Mouse (Mus musculus) cerebellum, adult 9-10 months (tissue): ENCODE data around the gene Skil.
"Not testable (repeated sequence)": the region's sequence is repeated elsewhere in the genome, so short reads cannot be mapped to it uniquely, and the experiment has no call there.

Experiments used
- DNase-seq: peaks from one replicate; pipeline ENCODE4 v3.0.0; 2022

The Skil gene

DNA sequence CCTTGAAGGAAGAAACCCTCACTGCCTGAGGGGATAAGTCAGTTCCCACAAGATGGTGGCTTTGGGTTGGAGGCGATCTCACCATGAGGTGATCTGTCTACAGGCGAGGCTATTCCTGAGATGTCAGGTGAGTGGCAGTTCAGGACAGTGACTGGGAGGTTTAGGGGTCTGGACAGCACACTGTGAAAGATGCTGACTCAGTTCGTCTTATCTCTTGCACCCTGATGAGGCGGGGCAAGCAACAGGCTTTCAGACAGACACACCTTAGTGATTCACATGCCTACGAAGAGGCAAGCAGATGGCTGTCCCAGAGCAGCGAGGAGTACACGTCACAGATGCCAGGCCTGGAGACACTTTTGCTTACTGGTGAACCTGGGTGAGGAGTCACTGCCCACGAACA, 39.4 kb downstream of the Skil start:
- no peak for DNase-seq

DNA sequence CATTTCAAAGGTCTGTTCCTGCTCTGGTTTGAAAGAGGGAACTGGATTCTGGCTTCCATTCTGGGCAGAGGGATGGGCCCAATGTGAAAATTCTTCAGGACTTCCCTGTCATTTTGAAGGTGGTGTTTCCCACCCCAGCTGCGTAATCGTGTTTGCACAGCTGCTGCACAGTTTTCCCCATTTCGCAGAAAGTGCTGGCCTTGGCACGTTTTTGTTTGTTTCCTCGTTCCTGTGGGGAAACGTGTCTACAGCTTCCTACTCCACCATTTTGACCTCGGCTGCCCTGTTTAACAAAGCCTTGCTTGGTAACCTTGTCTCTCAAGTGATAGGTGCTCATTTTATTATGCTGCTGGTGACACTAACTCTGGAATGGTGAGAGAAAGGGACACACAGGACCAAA, 39.8 kb downstream of the Skil start:
- no peak for DNase-seq

DNA sequence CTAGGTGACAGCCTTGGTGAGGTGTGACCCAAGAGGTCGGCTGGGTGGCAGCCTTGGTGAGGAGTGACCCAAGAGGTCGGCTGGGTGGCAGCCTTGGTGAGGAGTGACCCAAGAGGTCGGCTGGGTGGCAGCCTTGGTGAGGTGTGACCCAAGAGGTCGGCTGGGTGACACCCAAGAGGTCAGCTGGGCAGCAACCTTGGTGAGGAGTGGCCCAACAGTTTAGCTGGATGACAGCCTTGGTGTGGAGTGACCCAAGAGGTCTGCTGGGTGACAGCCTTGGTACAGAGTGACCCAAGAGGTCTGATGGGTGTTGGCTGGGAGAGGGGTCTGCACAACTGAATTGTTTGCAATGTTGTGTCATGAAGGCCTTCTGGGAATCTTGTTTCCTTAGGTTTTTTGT, 41.7 kb downstream of the Skil start:
- DNase-seq: not testable (repeated sequence)

DNA sequence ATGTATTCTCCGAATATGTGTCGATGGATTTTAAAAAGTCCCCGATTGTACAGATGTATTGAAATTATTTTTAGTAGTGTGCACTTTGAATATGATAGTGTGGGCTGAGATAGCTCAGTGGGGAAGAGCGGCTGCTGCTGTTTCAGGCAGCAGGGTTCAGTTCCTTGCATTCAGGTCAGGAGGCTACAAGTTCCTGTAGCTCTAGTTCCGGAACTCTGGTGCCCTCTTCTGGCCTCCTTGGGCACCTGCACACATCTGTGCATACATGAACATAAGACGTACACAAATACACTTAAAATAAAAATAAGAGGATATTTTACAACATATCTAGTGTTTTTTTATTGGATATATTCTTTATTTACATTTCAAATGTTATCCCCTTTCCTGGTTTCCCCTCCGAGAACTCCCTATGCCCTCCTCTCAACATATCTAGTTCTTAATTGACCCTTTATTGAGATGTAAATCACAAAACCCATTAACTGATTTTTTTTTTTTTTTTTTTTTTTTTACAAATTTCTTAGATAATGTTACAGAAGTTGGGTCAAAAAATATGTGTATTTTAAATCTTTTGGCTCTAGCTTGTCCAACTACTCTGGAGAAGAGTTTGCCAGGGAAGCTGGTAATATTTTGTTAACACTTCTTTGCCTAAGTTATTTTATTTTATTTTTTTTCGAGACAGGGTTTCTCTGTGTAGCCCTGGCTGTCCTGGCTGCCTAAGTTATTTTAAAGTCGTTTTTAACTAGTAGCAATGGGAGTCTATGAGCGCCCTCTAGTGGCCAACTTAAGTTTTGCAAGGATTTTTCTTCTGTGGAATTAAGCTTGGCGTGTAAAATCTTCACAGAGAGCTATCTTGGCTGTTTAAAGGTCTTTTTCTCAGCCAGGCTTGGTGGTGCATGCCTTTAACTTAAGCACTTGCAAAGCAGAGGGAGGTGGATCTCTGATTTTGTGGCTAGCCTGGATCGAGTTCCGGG, 43.9 kb downstream of the Skil start:
- DNase-seq: peak; percentile 76

DNA sequence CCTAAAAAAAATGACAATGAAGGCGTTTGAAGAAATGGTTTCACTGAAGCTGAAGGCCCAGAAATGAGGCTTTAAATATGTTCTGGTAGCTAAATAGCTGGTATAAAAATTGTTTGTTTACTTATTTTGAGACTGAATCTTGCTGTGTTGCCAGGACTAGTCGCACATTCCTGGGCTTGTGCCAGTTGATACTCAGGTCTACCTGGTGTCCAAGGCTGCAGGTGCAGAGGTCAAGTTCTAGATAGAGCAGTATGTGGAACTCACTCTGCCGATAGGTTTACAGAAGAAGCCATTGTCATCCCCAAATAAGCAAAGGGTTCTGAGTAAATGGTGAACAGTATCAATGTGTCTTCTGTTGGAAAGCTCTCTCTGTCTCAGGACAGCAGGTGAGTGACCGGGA, 46.8 kb downstream of the Skil start:
- DNase-seq: no peak

DNA sequence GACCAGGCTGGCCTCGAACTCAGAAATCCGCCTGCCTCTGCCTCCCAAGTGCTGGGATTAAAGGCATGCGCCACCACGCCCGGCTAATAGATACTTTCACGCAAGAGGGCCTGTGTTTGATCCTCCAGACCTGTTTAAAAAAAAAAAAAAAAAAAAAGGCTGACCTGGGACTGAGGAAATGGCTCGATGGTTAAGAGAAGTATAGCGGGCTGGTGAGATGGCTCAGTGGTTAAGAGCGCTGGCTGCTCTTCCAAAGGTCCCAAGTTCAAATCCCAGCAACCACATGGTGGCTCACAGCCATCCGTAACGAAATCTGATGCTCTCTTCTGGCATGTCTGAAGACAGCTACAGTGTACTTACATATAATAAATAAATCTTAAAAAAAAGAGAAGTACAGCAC, 50.4 kb downstream of the Skil start:
- not testable (repeated sequence) for DNase-seq

DNA sequence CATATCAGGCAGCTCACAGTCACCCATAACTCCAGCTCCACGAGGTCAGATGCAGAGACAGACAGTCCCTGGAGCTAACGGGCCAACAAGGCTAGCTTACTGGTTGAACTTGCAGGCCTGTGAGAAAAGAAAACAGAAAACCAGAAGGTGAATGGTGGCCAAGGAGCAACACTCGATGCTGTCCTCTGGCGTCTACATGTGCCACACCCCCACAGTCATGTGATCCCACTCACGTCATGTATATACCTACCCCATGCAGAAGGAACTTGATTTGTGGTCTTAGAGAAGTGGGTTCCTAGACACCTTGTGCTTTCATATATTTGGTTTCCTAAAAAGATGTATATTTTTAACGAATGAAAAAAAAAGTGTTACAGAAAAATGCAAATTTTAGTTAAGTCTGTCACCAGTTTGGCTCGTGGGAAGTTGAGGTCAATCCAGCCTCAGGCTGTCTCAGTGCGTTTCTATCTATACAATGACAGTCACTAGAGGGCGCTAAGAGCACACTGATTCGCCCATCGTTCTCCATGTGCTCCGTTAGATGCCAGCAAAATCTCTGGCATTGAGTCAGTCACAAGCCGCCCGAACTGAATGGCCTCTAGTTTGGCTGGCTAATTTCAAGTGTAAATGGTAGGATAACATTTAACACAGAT, 50.9 kb downstream of the Skil start:
- peak; percentile 90 for DNase-seq

DNA sequence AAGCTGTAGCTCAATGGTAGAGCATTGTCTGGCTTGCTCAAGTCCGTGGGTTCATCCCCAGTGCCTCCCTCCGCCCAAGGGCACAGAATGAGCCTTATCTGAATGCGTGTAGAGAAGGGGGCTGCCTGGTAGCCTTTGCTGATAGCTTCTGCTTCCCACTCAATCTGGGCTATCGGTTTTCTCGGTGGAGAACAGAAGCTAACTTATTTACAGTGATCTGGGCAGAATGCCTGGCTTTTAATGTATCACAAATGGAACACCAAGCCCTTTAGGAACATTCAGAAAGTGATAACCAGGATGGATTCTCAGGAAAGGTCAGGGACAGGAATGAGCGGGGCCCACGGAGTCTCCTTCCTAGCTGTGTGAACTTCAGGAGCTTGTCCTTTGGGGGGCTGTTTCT, 53.7 kb downstream of the Skil start:
- DNase-seq: no peak

DNA sequence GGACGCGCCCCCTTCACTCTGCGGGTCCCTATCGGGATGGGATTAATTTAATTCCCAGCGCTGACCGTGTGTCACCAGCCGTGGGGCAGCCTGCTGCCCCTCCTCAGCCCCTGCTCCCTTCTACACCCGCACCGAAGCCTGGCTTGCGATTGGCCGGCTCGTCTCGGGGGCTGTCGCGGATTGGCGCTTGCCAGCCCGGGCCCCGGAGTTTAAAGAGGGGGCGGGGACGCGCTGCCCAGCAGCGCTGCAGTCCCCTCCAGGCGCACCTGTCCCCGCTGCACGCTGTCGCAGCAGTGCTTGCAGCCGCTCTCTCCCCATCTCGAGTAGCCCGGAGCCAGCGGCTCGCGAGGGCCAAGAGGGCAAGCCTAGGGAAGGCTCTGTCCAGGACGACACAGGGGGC, 54.8 kb downstream of the Skil start, which contains the start of gene Cldn11:
Gene Cldn11 (plus strand): TSS at position 215 of the 400 bp plus-strand sequence.
- no peak for DNase-seq

DNA sequence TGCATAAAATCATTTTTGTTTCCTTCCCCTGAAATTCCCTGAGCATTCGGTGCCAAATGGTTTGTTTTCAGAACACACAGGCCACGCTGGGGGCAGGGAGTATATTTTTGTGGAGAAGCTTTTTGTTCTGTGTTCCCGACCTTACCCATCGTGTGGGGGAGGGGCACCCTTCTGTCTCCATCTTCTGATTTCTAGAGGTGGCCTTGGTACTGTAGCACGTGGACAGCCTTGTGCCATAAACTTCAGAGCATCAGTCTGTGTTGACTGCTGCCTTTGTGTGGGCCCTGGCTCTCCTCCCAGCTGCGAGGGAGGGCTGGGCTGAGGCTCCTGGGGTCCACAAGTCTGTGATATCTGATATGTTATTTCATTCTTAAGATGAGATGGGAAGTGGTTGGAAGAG, 57.2 kb downstream of the Skil start:
- DNase-seq: no peak

DNA sequence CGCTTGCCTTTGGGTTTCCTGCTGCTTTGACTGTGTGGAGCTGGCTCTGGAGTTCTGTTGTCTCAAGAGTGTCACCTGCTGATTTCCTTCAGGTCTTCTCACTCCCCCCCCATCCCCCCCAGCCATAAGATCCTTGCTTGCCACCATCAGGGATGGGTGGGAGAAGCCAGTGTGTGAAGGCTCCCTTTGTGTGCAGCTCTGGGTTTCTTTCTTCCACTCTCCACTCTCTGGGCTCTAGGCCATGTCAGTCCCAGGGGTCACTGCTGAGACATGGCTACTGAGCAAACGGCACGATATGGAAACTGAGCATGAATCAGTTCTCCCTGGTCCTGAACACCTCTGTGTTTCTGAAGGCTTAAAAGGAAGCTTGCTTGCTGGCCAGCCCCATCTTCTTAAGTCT, 61.3 kb downstream of the Skil start:
- no peak for DNase-seq

DNA sequence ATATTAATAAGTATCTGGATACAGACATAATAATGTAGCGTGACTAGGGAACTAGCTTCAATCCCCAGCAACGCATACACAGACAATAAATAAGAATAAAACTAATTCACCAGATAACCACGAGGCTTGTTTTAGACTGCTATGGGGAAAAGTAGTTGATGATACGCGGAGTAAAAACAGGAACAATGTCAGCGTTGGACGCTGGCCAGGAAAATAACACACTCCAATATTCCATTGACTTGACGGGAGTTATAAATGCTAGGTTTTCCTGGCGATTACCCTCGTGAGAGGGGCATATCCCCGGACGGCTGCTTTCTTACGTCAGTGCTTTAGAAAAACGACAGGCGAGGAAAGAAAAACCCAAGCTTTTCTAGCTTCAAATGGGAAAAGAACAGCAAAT, 62.9 kb downstream of the Skil start:
- DNase-seq: no peak

DNA sequence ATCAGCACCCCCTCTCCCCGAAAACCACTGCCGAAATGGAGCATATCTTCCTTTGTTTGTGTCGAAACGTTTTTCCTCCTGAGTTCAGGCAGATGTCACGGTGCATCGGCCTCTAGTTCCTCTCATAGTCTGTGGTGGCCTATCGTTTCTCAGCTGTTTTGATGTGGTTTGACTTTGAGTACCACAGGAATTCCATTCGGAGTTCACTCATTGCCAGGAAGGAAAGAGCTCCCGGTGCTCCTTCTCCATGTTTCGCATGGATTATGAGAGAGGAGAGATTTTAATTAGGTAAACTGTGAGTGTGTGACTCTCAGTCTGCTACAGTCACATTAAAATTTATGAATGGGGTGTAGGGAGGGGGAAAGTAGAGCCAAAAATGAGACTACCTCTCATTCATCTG, 65.2 kb downstream of the Skil start:
- no peak for DNase-seq

DNA sequence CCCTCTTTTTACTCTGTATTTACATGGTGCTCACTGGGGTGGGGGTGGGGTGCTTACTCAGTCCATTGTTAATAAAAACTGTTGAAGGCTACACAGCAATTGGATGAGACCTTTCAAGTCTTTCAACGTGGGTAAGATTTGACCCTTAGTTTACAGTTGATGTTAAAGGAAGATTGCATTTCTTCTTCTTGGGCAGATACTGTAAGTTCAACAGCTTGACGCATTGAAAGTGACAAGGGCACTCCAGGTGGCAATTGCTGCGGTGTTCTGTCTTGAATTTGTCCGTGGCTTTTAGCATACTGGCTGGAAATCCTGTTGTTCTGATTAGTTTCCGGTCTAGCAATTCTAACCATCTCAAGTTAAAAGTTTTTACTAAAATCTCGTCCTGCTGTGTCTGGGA, 66.5 kb downstream of the Skil start:
- DNase-seq: no peak

DNA sequence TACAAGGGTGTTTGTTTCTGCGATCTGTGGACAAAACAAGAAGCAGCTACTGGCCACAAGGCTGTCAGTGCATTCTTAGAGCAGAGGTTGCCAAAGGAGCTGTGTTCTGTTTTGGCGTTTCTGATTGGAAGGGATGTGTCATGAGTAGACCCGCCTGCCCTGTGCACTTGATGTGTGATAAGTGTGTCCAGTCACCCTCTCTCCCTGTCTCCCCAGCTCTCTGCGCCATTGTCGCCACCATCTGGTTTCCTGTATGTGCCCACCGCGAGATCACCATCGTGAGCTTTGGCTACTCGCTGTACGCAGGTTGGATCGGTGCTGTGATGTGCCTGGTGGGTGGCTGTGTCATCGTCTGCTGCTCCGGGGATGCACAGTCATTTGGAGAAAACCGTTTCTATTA, 68.0 kb downstream of the Skil start:
- no peak for DNase-seq

DNA sequence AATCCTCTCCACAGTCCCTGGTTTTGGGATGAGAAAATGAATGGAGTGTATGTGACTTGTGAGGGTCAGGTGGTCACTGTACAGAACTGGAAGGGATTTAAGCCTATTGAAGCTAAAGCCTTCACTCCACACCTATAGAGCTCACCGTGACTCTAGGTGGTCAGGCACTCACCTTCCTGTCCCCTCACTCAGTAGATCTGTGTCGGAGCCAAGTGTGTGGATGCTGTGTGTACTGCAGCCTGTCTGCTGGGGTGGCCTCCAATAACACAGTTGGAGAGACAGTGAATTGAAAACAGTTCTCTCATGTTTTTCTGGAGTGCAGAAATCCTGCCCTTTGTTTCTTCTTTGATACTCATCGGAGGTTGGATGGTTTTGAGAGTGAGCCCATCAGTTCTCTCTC, 70.9 kb downstream of the Skil start:
- DNase-seq: no peak

DNA sequence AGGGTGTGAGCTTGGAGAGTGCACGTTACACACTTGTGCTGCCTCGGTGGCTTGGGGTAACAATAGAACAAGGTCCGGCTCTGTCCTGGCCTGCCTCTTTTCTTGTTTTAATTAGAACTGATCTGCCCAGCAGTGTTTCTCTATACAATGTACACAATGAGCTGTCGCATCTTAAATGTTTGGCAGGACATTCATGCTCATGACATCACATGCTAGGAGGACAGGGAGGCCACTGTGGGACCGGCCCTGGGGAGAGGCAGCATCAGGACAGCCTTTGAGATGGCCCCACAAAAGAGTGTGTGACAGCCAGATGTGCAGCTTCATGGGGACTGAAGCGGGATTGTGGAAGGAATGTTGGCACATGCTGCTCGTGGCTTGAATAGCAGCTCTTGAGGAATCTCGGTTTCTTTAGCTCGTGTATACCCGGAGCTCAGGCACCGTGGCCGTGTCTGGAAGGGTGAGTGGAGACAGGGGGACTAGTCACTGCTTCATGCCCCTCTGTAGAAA, 71.6 kb downstream of the Skil start:
- DNase-seq: no peak
